Mouse (Mus musculus): ENCODE measurements around the gene B4galt1.

The B4galt1 gene

GRCm38 (mm10) chr4:40870206-40870605 is 16.4 kb upstream of the B4galt1 start:
- DNase-seq (ENCODE audit: low spot score in 2 of 2): no peak

- no peak for DNase-seq (ENCODE audit: low spot score in 2 of 2)
These were observed 14.9 kb upstream of the B4galt1 start for GRCm38 (mm10) chr4:40868554-40869232.

GRCm38 (mm10) chr4:40864361-40864760 is 10.6 kb upstream of the B4galt1 start:
- no peak for DNase-seq (ENCODE audit: low spot score in 2 of 2)

DNA sequence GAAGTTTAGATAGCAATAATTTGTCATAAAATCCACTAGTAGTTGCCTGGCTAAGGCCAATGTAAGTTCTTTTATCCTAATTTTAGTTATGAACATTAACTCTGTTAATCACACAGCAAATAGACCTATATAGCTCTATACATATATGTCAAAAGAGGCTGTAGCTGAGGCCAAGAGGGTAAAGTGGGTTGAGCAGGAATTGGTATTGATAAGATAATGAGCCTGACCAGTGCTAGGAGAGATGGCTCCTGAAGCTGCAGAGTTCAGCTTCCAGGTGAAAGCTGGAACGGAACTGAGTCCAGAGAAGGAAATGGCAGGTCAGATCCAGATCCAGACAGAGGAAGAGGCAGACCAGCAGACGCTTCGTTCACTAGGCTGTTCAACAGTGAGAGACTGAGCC is 9.5 kb upstream of the B4galt1 start:
- no peak for DNase-seq (ENCODE audit: low spot score in 2 of 2)

- no peak for DNase-seq (ENCODE audit: low spot score in 2 of 2)
These were observed 7.3 kb upstream of the B4galt1 start for GRCm38 (mm10) chr4:40861131-40861530.

DNA sequence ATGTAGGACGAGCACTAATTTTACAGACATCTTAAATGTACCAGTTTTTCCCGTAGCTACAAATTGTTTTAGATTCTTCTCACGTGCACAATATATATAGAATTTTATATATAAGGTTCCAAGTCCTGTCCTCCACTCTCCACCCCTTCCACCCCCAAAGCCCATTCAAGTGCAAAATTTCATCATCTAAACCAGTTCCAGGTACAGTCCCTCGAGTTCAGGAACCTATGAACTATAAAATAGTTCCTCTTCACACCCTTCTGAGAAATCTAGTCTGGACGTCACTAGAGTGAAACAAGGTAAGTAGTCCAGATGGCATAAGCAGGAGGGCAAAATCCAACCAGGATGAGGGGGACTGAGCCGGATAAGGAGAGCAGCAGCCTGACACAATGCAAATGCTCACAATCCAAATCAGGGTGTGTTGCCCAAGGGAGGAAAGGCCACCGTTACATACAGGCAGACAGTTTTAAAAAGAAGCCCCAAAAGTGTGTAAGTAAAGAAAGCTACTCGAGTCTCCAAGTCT is 4.1 kb upstream of the B4galt1 start:
- no peak for DNase-seq (ENCODE audit: low spot score in 2 of 2)

DNA sequence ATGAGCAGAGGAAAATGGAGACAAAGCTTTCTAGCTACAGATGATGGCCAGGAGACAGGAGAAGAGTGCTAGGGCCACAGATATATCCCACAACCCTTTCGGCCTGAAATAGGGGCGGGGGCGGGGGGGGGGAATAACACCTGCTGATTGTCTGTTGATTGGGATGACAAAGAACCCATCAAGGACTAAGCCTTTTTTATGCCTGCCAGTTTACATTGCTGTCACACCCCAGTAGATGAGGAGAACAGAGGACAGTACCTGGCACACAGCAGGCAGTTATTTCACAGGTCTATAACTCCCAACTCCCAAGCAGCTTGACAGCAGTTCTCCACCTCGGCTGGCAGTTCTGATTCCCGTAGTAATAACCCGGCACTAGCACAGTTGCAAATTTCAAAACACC is 2.8 kb upstream of the B4galt1 start:
- DNase-seq (ENCODE audit: low spot score in 2 of 2): no peak

DNA sequence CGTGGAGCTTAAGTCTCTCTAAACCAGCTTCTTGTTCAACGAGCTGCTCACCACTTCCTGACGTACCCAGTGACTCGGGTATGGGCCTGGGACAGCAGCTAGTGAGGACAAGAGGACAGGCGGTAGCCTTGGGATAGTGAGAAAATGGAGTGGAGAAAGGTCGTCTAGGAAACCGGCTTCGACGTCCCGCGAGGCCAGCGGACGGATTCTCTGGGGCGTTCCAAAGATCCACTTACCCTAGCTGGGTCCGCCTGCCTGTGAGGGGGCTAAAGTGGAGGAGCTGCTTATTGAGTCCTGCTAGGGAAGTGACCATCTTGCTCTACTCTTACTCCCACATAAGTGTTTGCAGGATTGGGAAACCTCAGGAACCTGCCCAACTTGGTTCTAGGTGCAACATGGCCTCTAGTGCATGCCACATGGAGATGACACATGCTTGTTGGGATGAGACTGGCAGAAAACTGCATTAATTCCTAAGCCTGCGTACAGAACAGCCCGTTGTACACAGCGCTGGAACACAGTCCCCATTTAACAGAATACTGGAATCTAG is 655 bp upstream of the B4galt1 start:
- no peak for DNase-seq (ENCODE audit: low spot score in 2 of 2)

GRCm38 (mm10) chr4:40852861-40853564 is 792 bp downstream of the B4galt1 start:
- DNase-seq (ENCODE audit: low spot score in 2 of 2): peak; percentile 39 to 54

DNA sequence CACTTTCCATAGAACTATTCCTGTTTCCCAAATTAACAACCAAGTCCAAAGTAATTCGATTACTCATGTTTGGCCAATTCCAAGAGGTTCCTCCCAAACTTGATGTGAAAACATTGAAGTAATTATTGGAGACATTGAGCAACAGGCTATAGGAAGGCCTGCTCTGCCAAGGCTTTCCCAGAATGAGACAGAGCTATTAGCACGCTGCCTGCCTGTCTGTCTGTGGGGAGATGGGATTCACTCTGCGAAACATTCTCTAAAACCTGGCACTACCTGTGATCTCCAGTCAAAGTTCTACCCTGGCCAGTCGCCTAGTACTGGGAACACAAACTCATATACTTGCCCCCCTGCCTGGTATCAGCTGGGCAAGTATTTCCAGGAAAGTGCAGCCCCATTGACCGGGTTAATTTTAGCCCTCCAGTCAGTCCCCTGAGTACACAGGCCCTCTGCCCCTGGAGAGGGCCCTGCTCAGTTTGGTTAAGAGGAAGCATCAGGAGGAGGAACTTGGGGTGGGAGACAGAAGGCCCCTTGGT is 1.5 kb downstream of the B4galt1 start:
- no peak for DNase-seq (ENCODE audit: low spot score in 2 of 2)

- DNase-seq (ENCODE audit: low spot score in 2 of 2): no peak
These were observed 2.0 kb downstream of the B4galt1 start for GRCm38 (mm10) chr4:40851763-40852248.

GRCm38 (mm10) chr4:40851031-40851762 is 2.6 kb downstream of the B4galt1 start:
- DNase-seq (ENCODE audit: low spot score in 2 of 2): no peak

DNA sequence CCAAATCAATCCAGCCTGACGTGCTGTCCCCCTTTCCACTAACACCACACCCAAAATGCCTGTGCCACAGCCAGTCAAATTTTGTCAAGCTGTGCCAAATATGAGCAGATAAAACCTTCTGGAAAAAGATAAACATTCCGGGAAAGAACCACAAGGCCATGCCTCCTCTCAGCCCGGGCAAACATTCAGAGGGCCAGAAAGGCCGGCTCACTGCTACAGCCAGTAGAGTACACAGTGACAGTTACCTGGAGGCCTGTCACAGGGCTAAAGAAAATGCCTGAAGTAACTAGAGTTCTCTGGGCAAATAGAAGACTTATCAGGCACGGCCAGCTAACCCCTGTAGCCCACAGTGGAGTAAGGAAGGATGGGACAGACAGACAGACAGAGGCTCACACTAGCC is 3.2 kb downstream of the B4galt1 start:
- peak in 1 of 2 experiments; percentile 21 for DNase-seq (ENCODE audit: low spot score in 2 of 2)

DNA sequence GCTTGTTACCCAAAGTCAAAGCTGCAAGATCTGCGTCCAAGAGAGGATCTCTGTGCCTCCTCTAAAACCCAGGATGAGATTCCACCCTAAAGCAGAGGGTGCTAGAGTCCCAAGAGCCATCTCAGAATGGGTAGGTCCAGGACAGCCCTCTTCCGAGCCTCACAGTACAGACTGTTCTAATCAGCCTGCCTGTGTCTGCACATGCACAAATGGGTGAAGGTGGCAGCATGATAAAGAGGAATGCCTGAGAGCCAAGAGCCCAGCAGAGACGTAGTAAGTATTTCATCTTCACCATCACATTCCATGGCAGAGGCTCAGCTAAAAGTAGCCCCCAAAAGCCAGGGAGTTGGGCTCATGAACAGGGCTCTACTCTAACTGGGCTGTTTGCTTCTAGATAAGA is 4.3 kb downstream of the B4galt1 start:
- DNase-seq (ENCODE audit: low spot score in 2 of 2): no peak

- no peak for DNase-seq (ENCODE audit: low spot score in 2 of 2)
These were observed 5.6 kb downstream of the B4galt1 start for GRCm38 (mm10) chr4:40848246-40848645.

DNA sequence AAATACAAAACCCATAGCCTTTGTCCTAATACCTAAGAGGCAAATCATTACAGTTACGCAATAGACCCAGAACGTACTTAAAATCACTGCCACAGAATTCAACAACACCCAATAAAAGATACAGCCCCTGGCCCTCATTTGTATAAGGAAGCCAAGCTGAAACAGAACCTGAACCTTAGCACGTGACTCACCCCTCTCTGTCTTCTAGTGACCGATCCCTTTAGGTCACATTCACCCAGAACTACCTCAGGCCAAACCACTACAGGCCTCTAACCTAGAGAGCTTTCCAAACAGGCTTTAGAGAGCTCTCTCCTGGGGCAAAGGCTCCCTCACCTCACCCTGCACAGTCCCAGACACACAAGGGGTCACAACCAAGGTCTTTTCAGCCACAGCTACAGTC is 6.6 kb downstream of the B4galt1 start:
- DNase-seq (ENCODE audit: low spot score in 2 of 2): no peak

DNA sequence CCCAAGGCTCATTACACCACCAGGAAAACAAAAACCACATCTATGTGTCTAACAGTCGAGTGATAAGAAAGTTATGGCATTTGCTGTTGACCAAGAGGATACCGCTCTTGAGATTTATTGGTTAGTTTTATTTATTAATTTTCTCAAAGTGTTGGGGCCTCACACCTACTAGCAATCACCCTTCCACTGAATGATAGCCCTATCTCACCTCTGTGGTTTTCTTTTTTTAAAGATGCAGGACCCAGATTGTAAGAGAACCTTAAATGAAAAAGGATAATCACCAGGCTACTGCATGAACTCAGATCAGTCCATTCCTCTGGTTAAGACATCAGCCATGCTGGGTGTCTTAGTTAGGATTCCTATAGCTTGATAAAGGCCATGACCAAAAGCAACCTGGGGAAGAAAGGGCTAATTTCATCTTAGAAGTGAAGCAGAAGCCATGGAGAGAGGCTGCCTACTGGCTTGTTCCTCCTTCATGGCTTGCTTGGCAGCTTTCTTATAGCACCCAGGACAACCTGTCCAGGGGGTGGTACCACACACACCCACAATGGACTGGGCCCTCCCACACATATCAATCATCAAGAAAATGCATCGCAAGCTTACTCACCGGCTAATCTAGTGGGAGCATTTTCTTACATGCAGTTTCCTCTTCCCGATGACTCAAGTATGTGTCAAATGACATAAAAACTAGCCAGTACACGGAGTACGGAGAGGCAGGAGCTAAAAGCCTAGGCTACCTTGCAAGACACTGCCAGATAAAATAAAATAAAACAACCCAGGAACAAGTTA is 7.5 kb downstream of the B4galt1 start:
- no peak for DNase-seq (ENCODE audit: low spot score in 2 of 2)

GRCm38 (mm10) chr4:40844811-40845751 is 8.7 kb downstream of the B4galt1 start:
- no peak for DNase-seq (ENCODE audit: low spot score in 2 of 2)

GRCm38 (mm10) chr4:40844251-40844721 is 9.5 kb downstream of the B4galt1 start:
- DNase-seq (ENCODE audit: low spot score in 2 of 2): no peak

GRCm38 (mm10) chr4:40843726-40844125 is 10.1 kb downstream of the B4galt1 start:
- no peak for DNase-seq (ENCODE audit: low spot score in 2 of 2)

All from spleen, postnatal 14 days (tissue).